Comparison of ENCODE assay signal across 8 mouse cellular contexts in genomic region chr19:28989515-28989914, GRCm38 (mm10). TPM values are rescaled to one million over a fixed set of nuclear protein-coding genes. Genes with fewer than 3 reads are reported as not detected.
DNase-seq lines count a peak whose midpoint lies in the region; ATAC-seq and TF ChIP-seq lines count a peak whose summit lies in the region.

No protein-coding gene starts in this region.

- peaks cover 14% of the 10 kb centered on the region; the same call in 1 of the 2 replicates for H3K4me1 ChIP-seq in lung, embryonic 15.5 days
- peaks cover 10% of the 10 kb centered on the region for H3K4me1 ChIP-seq in embryonic facial prominence, embryonic 15.5 days
- H3K4me1 ChIP-seq in limb, embryonic 10.5 days: peaks cover 13% of the 10 kb centered on the region
- H3K4me1 ChIP-seq in olfactory bulb, adult 2 months (ENCODE audit: control insufficient read depth, insufficient read depth, low read length): no peaks in the 10 kb centered on the region

- no peak for TF ChIP-seq POLR2A in olfactory bulb, adult 2 months (IDR thresholded peaks at IDR 0.05; ENCODE audit: insufficient read depth, low read depth, low read length)

- H3K9me3 ChIP-seq in lung, embryonic 15.5 days: no peaks in the 10 kb centered on the region
- no peaks in the 10 kb centered on the region for H3K9me3 ChIP-seq in embryonic facial prominence, embryonic 15.5 days (replicated peaks)
- no peaks in the 10 kb centered on the region for H3K9me3 ChIP-seq in limb, embryonic 10.5 days (replicated peaks)

- H3K4me2 ChIP-seq in lung, embryonic 15.5 days: peak overlapping the region; percentile 72
- peak overlapping the region; percentile 71 for H3K4me2 ChIP-seq in embryonic facial prominence, embryonic 15.5 days (replicated peaks)

- no peak for TF ChIP-seq CTCF in olfactory bulb, adult 2 months (IDR thresholded peaks at IDR 0.05; ENCODE audit: insufficient read depth, low read depth, low read length)

- peaks cover 8% of the 10 kb centered on the region; the same call in 1 of the 2 replicates for H3K36me3 ChIP-seq in lung, embryonic 15.5 days
- H3K36me3 ChIP-seq in embryonic facial prominence, embryonic 15.5 days: 0 out of 2 replicates have a peak, but pooled peaks cover 5% of the 10 kb centered on the region
- peaks cover 22% of the 10 kb centered on the region for H3K36me3 ChIP-seq in limb, embryonic 10.5 days

- no peaks in the 10 kb centered on the region for H3K27me3 ChIP-seq in lung, embryonic 15.5 days
- H3K27me3 ChIP-seq in embryonic facial prominence, embryonic 15.5 days: no peaks in the 10 kb centered on the region
- H3K27me3 ChIP-seq in limb, embryonic 10.5 days (ENCODE audit: low read depth, poor library complexity, severe bottlenecking): no peaks in the 10 kb centered on the region

- intact Hi-C loops in left cerebral cortex, postnatal 36 days (cut with DNase I): no loop called here

- DNase-seq in lung, postnatal 36 days: no peak
- no peak for DNase-seq in limb, embryonic 10.5 days (ENCODE audit: low spot score)
- DNase-seq in gastrocnemius, postnatal 4 days (ENCODE audit: low spot score in 2 of 2): no peak
- no peak for DNase-seq in left cerebral cortex, postnatal 36 days (ENCODE audit: low spot score in 2 of 2)
- DNase-seq in kidney, postnatal 14 days: no peak

- no peak for ATAC-seq in lung, embryonic 15.5 days (ENCODE audit: borderline replicate concordance, extremely low read depth, low FRiP score, low TSS enrichment)
- no peak for ATAC-seq in embryonic facial prominence, embryonic 15.5 days (ENCODE audit: insufficient number of reproducible peaks, low FRiP score, low TSS enrichment, low read depth)

- H3K9ac ChIP-seq in lung, embryonic 15.5 days: peak overlapping the region; percentile 75
- H3K9ac ChIP-seq in embryonic facial prominence, embryonic 15.5 days: peak overlapping the region; percentile 86

- H3K4me3 ChIP-seq in lung, embryonic 15.5 days: peak overlapping the region; percentile 68
- H3K4me3 ChIP-seq in embryonic facial prominence, embryonic 15.5 days (replicated peaks): peak overlapping the region; percentile 96
- peak overlapping the region; percentile 88 for H3K4me3 ChIP-seq in limb, embryonic 10.5 days
- H3K4me3 ChIP-seq in olfactory bulb, adult 2 months (ENCODE audit: insufficient read depth, low read depth, low read length): no peak overlapping the region

- WGBS in lung, embryonic 15.5 days: 36% methylated on average over 8 of the region's 8 CpGs
- 62% methylated on average over 8 of the region's 8 CpGs for WGBS in embryonic facial prominence, embryonic 15.5 days
- 64% methylated on average over 8 of the region's 8 CpGs for WGBS in limb, embryonic 10.5 days
- WGBS in olfactory bulb, adult 2 months: 66% methylated on average over 8 of the region's 8 CpGs

- H3K27ac ChIP-seq in lung, embryonic 15.5 days: no peak overlapping the region
- H3K27ac ChIP-seq in embryonic facial prominence, embryonic 15.5 days (replicated peaks): peak overlapping the region; percentile 93; the same call in 1 of the 2 replicates
- H3K27ac ChIP-seq in limb, embryonic 10.5 days: peak overlapping the region; percentile 90
- peak overlapping the region; percentile 62; the same call in 1 of the 2 replicates for H3K27ac ChIP-seq in olfactory bulb, adult 2 months (ENCODE audit: insufficient read depth, low read depth, low read length)

RNA-seq across cellular contexts. Expression of gene Cdc37l1, which starts 0.6 kb away (rescaled TPM):
- 32.9 and 36.0 TPM in 2 replicates for polyA plus RNA-seq in lung, embryonic 15.5 days (2015; fragmentation: Nextera tagmentation; extraction: Ambion mirVana)
- 37.1 and 38.6 TPM in 2 replicates for polyA plus RNA-seq in embryonic facial prominence, embryonic 15.5 days (2015; fragmentation: Nextera tagmentation; extraction: Ambion mirVana)
- 31.1 and 40.5 TPM in 2 replicates for polyA plus RNA-seq in limb, embryonic 10.5 days (2016; fragmentation: Nextera tagmentation; extraction: Ambion mirVana)
- 483 TPM in 1 of 2 replicates, not detected in the other for polyA plus RNA-seq in olfactory bulb, adult 2 months (2012; ENCODE audit: insufficient read depth, insufficient read length, low replicate concordance, missing spikeins)
- 10 to 100 TPM; 33.2 to 39.2 TPM for total RNA-seq in gastrocnemius, postnatal 4 days (2021)
- total RNA-seq in left cerebral cortex, postnatal 36 days (2021): 100 to 1,000 TPM in 1 of 2 experiments, 10 to 100 TPM in 1; 88.0 to 112 TPM

RNA-seq across cellular contexts. Expression of gene 4430402I18Rik, which starts 21.9 kb away (rescaled TPM):
- 1.9 and 3.2 TPM in 2 replicates for polyA plus RNA-seq in lung, embryonic 15.5 days (2015; fragmentation: Nextera tagmentation; extraction: Ambion mirVana)
- polyA plus RNA-seq in embryonic facial prominence, embryonic 15.5 days (2015; fragmentation: Nextera tagmentation; extraction: Ambion mirVana): 2.4 and 3.6 TPM in 2 replicates
- 0.06 TPM in 1 of 2 replicates, not detected in the other for polyA plus RNA-seq in limb, embryonic 10.5 days (2016; fragmentation: Nextera tagmentation; extraction: Ambion mirVana)
- polyA plus RNA-seq in olfactory bulb, adult 2 months (2012; ENCODE audit: insufficient read depth, insufficient read length, low replicate concordance, missing spikeins): not detected in 2 replicates
- 1 to 10 TPM; 4.4 to 8.6 TPM for total RNA-seq in gastrocnemius, postnatal 4 days (2021)
- total RNA-seq in left cerebral cortex, postnatal 36 days (2021): 1 to 10 TPM; 6.0 to 8.7 TPM

RNA-seq across cellular contexts. Expression of gene Plpp6, which starts 25.8 kb away (rescaled TPM):
- polyA plus RNA-seq in lung, embryonic 15.5 days (2015; fragmentation: Nextera tagmentation; extraction: Ambion mirVana): 7.0 TPM in 2 replicates
- 7.3 and 9.1 TPM in 2 replicates for polyA plus RNA-seq in embryonic facial prominence, embryonic 15.5 days (2015; fragmentation: Nextera tagmentation; extraction: Ambion mirVana)
- 3.1 and 4.1 TPM in 2 replicates for polyA plus RNA-seq in limb, embryonic 10.5 days (2016; fragmentation: Nextera tagmentation; extraction: Ambion mirVana)
- polyA plus RNA-seq in olfactory bulb, adult 2 months (2012; ENCODE audit: insufficient read depth, insufficient read length, low replicate concordance, missing spikeins): not detected in 2 replicates
- 1 to 10 TPM; 4.6 to 4.8 TPM for total RNA-seq in gastrocnemius, postnatal 4 days (2021)
- 10 to 100 TPM; 51.2 to 53.9 TPM for total RNA-seq in left cerebral cortex, postnatal 36 days (2021)

RNA-seq across cellular contexts. Expression of gene Ak3, which starts 58.2 kb away (rescaled TPM):
- 71.4 and 80.3 TPM in 2 replicates for polyA plus RNA-seq in lung, embryonic 15.5 days (2015; fragmentation: Nextera tagmentation; extraction: Ambion mirVana)
- 85.3 and 88.0 TPM in 2 replicates for polyA plus RNA-seq in embryonic facial prominence, embryonic 15.5 days (2015; fragmentation: Nextera tagmentation; extraction: Ambion mirVana)
- polyA plus RNA-seq in limb, embryonic 10.5 days (2016; fragmentation: Nextera tagmentation; extraction: Ambion mirVana): 64.1 and 69.6 TPM in 2 replicates
- polyA plus RNA-seq in olfactory bulb, adult 2 months (2012; ENCODE audit: insufficient read depth, insufficient read length, low replicate concordance, missing spikeins): not detected in 2 replicates
- 10 to 100 TPM; 70.0 to 71.5 TPM for total RNA-seq in gastrocnemius, postnatal 4 days (2021)
- total RNA-seq in left cerebral cortex, postnatal 36 days (2021): 10 to 100 TPM; 56.1 to 59.5 TPM
